Mouse (Mus musculus): ENCODE results near the gene Smurf2. TPM values are rescaled to one million over a fixed set of nuclear protein-coding genes. Genes with fewer than 3 reads are reported as not detected.
"Not testable (repeated sequence)": the region's sequence is repeated elsewhere in the genome, so short reads cannot be mapped to it uniquely, and the experiment has no call there.

Gene Smurf2
- polyA plus RNA-seq, 1 experiment from 2014 or later, result 4.8 TPM

DNA sequence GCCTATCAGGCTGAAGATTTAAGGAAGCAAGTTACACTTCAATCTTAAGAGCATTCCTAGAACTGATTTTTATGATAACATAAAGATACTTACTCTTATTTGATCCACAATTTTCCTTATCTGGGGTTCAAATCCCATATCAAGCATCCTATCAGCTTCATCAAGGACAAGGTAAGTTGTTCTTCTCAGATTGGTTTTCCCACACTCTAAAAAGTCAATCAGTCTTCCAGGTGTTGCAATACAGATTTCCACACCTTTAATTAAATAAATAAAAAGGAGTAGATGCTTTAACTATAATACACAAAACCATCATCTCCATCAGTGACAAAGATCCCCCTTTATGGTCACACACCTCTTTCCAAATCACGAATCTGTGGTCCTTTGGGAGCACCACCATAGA lies 135.5 kb downstream of the Smurf2 start:
- DNase-seq (no peak), ATAC-seq (no peak)
- Histone ChIP-seq H3K9ac (replicated peaks) (no peak overlapping the region), H3K4me3 (ENCODE audit: low read depth, low read length) (no peak overlapping the region), H3K9me3 (ENCODE audit: low read length) (no peaks in the 10 kb centered on the region), H3K27ac (ENCODE audit: low read depth) (no peak overlapping the region), H3K4me2 (ENCODE audit: low read depth, low read length) (no peak overlapping the region), H3K4me1 (ENCODE audit: insufficient read depth) (peaks cover 19% of the 10 kb centered on the region), H3K36me3 (replicated peaks; ENCODE audit: insufficient read depth, low read length) (peaks cover 66% of the 10 kb centered on the region), H3K27me3 (ENCODE audit: insufficient read depth, low read length) (no peaks in the 10 kb centered on the region)
- 74% methylated on average over 1 of the region's 1 CpGs for WGBS (ENCODE audit: insufficient replicate concordance)
- no peak for TF ChIP-seq CTCF (IDR thresholded peaks at IDR 0.05; ENCODE audit: low read depth)
- TF ChIP-seq EP300 (IDR thresholded peaks at IDR 0.05; ENCODE audit: low read depth), result no peak

DNA sequence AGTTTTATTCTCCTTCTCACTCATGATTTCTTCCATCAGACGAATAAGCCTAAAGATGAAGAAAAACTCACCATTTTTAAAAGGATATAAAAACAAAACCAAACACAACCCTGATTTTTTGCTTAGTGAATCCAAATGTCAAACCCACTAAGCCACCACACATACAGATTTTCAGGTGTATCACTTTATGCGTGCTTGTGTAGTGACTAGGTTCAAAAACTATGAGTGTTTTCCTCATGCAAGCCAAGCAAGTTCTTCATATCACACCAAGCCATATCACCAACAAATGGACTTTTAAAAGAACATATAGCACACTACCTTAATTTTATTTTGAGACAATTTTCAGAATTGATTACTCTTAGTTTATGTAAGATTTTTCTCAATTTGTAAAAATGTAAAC lies 136.0 kb downstream of the Smurf2 start:
- H3K9me3 ChIP-seq (ENCODE audit: low read length), result no peaks in the 10 kb centered on the region
- H3K27me3 ChIP-seq (ENCODE audit: insufficient read depth, low read length), result no peaks in the 10 kb centered on the region
- no peak overlapping the region for H3K9ac ChIP-seq (replicated peaks)
- peaks cover 68% of the 10 kb centered on the region for H3K36me3 ChIP-seq (replicated peaks; ENCODE audit: insufficient read depth, low read length)
- ATAC-seq (no peak), DNase-seq (no peak)
- H3K27ac ChIP-seq (ENCODE audit: low read depth), result no peak overlapping the region
- no peak for TF ChIP-seq CTCF (IDR thresholded peaks at IDR 0.05; ENCODE audit: low read depth)
- TF ChIP-seq EP300 (IDR thresholded peaks at IDR 0.05; ENCODE audit: low read depth), result no peak
- H3K4me3 ChIP-seq (ENCODE audit: low read depth, low read length), result no peak overlapping the region
- H3K4me2 ChIP-seq (ENCODE audit: low read depth, low read length), result no peak overlapping the region
- peaks cover 22% of the 10 kb centered on the region for H3K4me1 ChIP-seq (ENCODE audit: insufficient read depth)
- WGBS (ENCODE audit: insufficient replicate concordance), result 83% methylated on average over 2 of the region's 2 CpGs

DNA sequence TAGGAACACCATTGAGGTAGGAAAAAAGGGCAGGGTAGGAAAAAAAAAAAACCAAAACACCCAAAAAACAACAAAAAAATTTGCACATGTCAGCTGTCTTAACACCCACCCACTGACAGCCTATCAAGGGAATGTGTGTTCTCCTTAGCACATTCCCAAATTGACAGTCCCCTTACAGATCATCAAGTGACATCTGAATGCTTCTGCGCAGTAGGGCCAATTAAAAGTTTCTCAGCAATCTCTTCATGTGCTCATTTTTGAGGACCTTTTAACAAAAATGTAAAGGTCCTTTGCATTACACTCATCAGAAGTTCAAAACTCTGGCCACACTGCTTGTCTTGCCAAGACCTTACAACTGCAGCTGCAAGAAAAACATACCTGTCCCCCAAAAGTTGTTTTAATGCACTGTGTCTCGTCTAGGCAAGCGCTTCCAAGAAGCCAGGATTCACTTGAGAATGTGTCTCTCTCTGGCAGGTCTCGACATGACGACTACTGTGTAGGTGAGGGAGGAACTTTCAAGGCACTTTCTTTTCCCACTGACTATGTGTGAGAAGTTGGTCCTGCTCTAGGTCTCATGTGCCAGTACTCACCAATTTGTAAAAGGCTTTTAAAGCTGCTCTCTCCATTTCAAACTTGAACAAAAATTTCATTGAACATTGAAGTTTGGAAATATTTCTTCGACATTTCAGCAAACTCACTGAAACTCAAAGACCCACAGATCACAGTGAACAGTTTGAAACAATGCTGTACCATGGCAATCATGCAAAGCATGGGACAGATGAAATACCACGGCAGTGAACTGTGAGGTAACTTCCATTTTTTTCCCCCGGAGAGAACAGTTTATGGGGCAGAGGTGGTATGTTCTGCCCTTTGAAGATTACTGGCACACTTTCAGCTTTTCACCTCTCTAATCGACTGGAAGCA lies 137.4 kb downstream of the Smurf2 start:
- H3K4me1 ChIP-seq (ENCODE audit: insufficient read depth), result peaks cover 22% of the 10 kb centered on the region

DNA sequence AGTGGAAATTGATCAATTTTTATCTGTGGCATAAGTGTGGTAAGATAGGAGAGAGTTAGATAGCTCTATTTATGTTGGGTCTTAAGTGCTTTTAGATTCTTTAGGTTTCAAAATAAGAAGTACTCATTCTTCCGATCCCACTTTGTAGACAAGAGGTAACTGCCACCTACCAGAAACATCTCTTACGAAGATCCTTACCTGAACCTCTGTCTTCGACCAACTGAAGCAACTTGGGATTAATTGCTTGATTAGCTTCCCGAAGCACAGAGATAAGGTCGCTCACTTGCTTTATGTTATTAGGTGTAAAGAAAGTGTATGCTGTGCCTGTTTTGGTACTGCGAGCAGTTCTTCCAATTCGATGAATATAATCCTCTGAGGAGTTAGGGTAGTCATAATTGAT lies 138.2 kb downstream of the Smurf2 start:
- not testable (repeated sequence) for ATAC-seq; H3K4me3 ChIP-seq (ENCODE audit: low read depth, low read length); DNase-seq; H3K9me3 ChIP-seq (ENCODE audit: low read length); H3K27me3 ChIP-seq (ENCODE audit: insufficient read depth, low read length); H3K27ac ChIP-seq (ENCODE audit: low read depth); H3K9ac ChIP-seq (replicated peaks); H3K4me2 ChIP-seq (ENCODE audit: low read depth, low read length)
- H3K4me1 ChIP-seq (ENCODE audit: insufficient read depth), result peaks cover 27% of the 10 kb centered on the region
- 88% methylated on average over 7 of the region's 7 CpGs for WGBS (ENCODE audit: insufficient replicate concordance)
- H3K36me3 ChIP-seq (replicated peaks; ENCODE audit: insufficient read depth, low read length), result peaks cover 68% of the 10 kb centered on the region

More for the DNA sequence above, 137.4 kb downstream of the Smurf2 start:
- H3K36me3 ChIP-seq (replicated peaks; ENCODE audit: insufficient read depth, low read length), result peaks cover 68% of the 10 kb centered on the region
- H3K4me2 ChIP-seq (ENCODE audit: low read depth, low read length), result no peak overlapping the region
- TF ChIP-seq EP300 (IDR thresholded peaks at IDR 0.05; ENCODE audit: low read depth), result no peak
- TF ChIP-seq CTCF (IDR thresholded peaks at IDR 0.05; ENCODE audit: low read depth), result no peak
- no peak for ATAC-seq
- H3K27ac ChIP-seq (ENCODE audit: low read depth), result 0 out of 2 replicates have a peak overlapping the region, but pooled peaks have one; percentile 7
- H3K4me3 ChIP-seq (ENCODE audit: low read depth, low read length), result no peak overlapping the region
- H3K9ac ChIP-seq (replicated peaks), result no peak overlapping the region
- no peak for DNase-seq
- H3K27me3 ChIP-seq (ENCODE audit: insufficient read depth, low read length), result no peaks in the 10 kb centered on the region
- H3K9me3 ChIP-seq (ENCODE audit: low read length), result no peaks in the 10 kb centered on the region
- WGBS (ENCODE audit: insufficient replicate concordance), result 85% methylated on average over 9 of the region's 9 CpGs

DNA sequence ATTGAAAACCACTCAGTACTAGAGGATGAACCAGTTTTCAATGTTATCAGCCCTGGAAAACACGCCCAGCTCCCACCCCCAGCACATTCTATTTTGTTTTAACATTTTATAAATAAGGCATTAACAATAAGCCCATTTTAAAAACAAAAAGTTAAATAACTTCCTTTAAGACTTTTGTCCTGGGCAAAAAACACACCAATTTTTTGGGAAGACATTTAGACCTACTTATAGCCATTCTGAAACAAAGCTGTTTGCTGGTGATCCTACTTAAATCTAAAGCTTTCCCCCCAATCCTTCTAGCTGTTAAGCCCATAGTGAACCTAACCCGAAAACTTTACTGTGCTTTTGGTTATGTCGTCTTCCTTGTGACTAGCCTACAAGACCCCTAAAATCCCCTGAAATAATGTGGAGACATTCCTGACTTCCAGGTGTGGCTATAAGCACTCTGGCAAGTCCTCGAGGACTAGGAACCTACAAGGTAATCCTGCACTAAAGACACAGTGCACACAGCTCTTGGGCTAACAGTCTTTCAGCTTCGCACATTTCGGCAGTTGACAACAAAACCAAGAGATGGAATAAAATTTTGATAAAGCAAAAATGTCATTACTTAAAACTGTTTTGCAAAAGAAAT lies 139.8 kb downstream of the Smurf2 start:
- WGBS (ENCODE audit: insufficient replicate concordance), result 81% methylated on average over 6 of the region's 6 CpGs
- Histone ChIP-seq H3K9ac (replicated peaks) (no peak overlapping the region), H3K4me3 (ENCODE audit: low read depth, low read length) (no peak overlapping the region)

DNA sequence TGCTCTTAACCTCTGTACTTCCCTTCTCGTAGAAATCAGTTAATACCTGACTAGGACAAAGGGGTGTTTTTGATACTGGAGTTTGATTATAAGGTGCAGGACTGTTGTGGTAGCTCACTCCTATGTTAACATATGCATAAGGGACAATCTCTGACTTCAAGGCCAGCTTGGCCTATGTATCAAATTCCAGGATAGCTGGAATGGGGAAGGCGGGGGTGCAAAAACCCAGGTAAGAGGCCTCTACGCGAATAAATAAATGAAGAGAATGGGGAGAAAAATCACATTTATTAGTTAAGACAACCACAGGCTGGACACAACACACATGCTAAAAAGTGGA lies 140.5 kb downstream of the Smurf2 start:
- H3K9ac ChIP-seq (replicated peaks), result peak overlapping the region; percentile 86
- H3K4me2 ChIP-seq (ENCODE audit: low read depth, low read length), result peak overlapping the region; percentile 88
- H3K36me3 ChIP-seq (replicated peaks; ENCODE audit: insufficient read depth, low read length), result peaks cover 63% of the 10 kb centered on the region
- peaks cover 16% of the 10 kb centered on the region for H3K4me1 ChIP-seq (ENCODE audit: insufficient read depth)
- peak overlapping the region; percentile 93 for H3K27ac ChIP-seq (ENCODE audit: low read depth)
- H3K27me3 ChIP-seq (ENCODE audit: insufficient read depth, low read length), result no peaks in the 10 kb centered on the region
- TF ChIP-seq CTCF (IDR thresholded peaks at IDR 0.05; ENCODE audit: low read depth), result no peak
- DNase-seq (no peak), ATAC-seq (no peak)
- 66% methylated on average over 4 of the region's 4 CpGs for WGBS (ENCODE audit: insufficient replicate concordance)
- H3K9me3 ChIP-seq (ENCODE audit: low read length), result no peaks in the 10 kb centered on the region
- peak overlapping the region; percentile 67; the same call in 1 of the 2 replicates for H3K4me3 ChIP-seq (ENCODE audit: low read depth, low read length)

More for the DNA sequence above, 139.8 kb downstream of the Smurf2 start:
- H3K4me1 ChIP-seq (ENCODE audit: insufficient read depth), result peaks cover 22% of the 10 kb centered on the region
- DNase-seq (no peak), ATAC-seq (no peak)
- H3K27ac ChIP-seq (ENCODE audit: low read depth), result peak overlapping the region; percentile 93; the same call in 1 of the 2 replicates
- no peaks in the 10 kb centered on the region for H3K9me3 ChIP-seq (ENCODE audit: low read length)
- H3K4me2 ChIP-seq (ENCODE audit: low read depth, low read length), result peak overlapping the region; percentile 88; the same call in 1 of the 2 replicates
- H3K36me3 ChIP-seq (replicated peaks; ENCODE audit: insufficient read depth, low read length), result peaks cover 63% of the 10 kb centered on the region
- no peaks in the 10 kb centered on the region for H3K27me3 ChIP-seq (ENCODE audit: insufficient read depth, low read length)
- no peak for TF ChIP-seq CTCF (IDR thresholded peaks at IDR 0.05; ENCODE audit: low read depth)
- TF ChIP-seq EP300 (IDR thresholded peaks at IDR 0.05; ENCODE audit: low read depth), result no peak
